Mouse (Mus musculus): ENCODE measurements around the gene Rpl36a-ps1.

DNA sequence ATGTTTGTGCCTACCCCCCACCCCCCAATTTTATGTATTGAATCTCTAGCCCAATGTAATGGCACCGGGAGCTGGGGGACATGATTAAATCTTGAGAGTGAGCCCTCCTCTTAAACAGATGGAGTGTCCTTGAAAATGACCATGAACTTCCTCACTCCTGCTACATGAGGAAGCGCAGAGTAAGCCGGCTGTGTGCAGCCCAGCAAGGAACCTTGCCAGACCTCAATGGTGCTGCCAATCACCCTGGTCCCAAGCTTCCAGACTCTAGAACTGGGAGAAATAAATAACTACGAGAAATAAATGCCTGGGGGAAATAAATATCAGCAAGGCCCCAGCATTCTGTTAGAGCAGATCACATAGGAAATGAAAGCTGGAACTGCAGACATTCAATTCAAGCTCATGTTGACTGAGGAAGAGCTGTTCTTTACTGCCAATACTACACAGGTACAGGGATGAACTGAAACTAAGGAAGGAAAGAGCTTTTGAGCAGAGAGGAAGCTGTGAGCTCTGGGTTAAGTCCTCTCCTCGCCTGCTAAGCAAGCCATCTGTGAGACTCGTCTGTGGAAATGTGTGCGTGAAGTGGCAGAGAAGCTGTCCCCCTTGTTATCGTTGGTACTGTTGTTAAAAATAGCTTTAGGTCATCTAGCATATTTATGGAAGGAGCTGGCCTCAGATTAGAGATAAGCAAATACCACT lies 16.3 kb upstream of the Rpl36a-ps1 start:
- TF ChIP-seq POLR2A (IDR thresholded peaks at IDR 0.05; ENCODE audit: insufficient read length, low read depth) (no peak), TCF3 (IDR thresholded peaks at IDR 0.05; ENCODE audit: insufficient read length, low read depth) (no peak), E2F4 (IDR thresholded peaks at IDR 0.05; ENCODE audit: insufficient read depth) (no peak), USF1 (IDR thresholded peaks at IDR 0.05; ENCODE audit: low read depth) (no peak), MAX (IDR thresholded peaks at IDR 0.05; ENCODE audit: low read depth) (no peak), MYOD1 (IDR thresholded peaks at IDR 0.05; ENCODE audit: control insufficient read depth in 1 of 3, insufficient read length in 2 of 3, low read depth in 2 of 3) (no peak), POLR2AphosphoS2 (IDR thresholded peaks at IDR 0.05; ENCODE audit: insufficient read length, low read depth) (no peak), TCF12 (IDR thresholded peaks at IDR 0.05; ENCODE audit: insufficient read depth, poor library complexity, severe bottlenecking) (no peak), MYOG (IDR thresholded peaks at IDR 0.05; ENCODE audit: control insufficient read depth in 1 of 3, insufficient read depth in 1 of 3, insufficient read length in 2 of 3, low read depth in 2 of 3) (no peak), CEBPB (IDR thresholded peaks at IDR 0.05; ENCODE audit: insufficient read depth, poor library complexity, severe bottlenecking) (no peak), SRF (IDR thresholded peaks at IDR 0.05; ENCODE audit: control insufficient read depth, insufficient read length, low read depth) (no peak), REST (IDR thresholded peaks at IDR 0.05; ENCODE audit: insufficient read depth, insufficient read length) (no peak)
